Mouse (Mus musculus): ENCODE results near the gene Wdr90.

- TF ChIP-seq CTCF (IDR thresholded peaks at IDR 0.05; ENCODE audit: low read depth, low read length) (no peak), POLR2A (IDR thresholded peaks at IDR 0.05; ENCODE audit: borderline replicate concordance, low read depth, low read length) (no peak; the same call in 1 of the 2 replicates)
Observed at GRCm38 (mm10) chr17:25832436-25833290, 28.6 kb downstream of the Wdr90 start.
